Mouse (Mus musculus) intestine, postnatal 0 days (tissue): ENCODE measurements around the gene Zfp367. TPM values are rescaled to one million over a fixed set of nuclear protein-coding genes. Genes with fewer than 3 reads are reported as not detected.
A peak's percentile ranks its signal among the peaks of the same experiment; 100 is the strongest.

ENCODE experiments used
- ATAC-seq: fragments of 200-750 bp; cut with Nextera tagmentation; 2 replicates; pipeline ENCODE4 v1.8.0; 2017; ENCODE audit warnings: mild to moderate bottlenecking, moderate TSS enrichment, moderate library complexity
- H3K27ac ChIP-seq: fragments of 300-500 bp; sonication (generic); 2 replicates; pipeline ENCODE4 v1.5.1; 2014; ENCODE audit warnings: mild to moderate bottlenecking, low read depth, low read length, moderate library complexity
- H3K27me3 ChIP-seq: fragments of 300-500 bp; sonication (generic); replicated peaks from 2 replicates; pipeline ENCODE4 v1.6.1; 2014; ENCODE audit warnings: low read length, mixed read lengths; ENCODE audit not compliant: control insufficient read depth, insufficient read depth
- H3K36me3 ChIP-seq: fragments of 300-500 bp; sonication (generic); 2 replicates; pipeline ENCODE4 v1.6.1; 2014; ENCODE audit warnings: mild to moderate bottlenecking, moderate library complexity; ENCODE audit not compliant: control insufficient read depth, insufficient read depth
- H3K4me1 ChIP-seq: fragments of 300-500 bp; sonication (generic); replicated peaks from 2 replicates; pipeline ENCODE4 v1.6.1; 2014; ENCODE audit warnings: antibody characterized with exemption, low read length, mixed read lengths; ENCODE audit not compliant: control insufficient read depth, insufficient read depth
- H3K4me2 ChIP-seq: fragments of 300-500 bp; sonication (generic); replicated peaks from 2 replicates; pipeline ENCODE4 v1.6.1; 2014; ENCODE audit warnings: low read depth, mild to moderate bottlenecking, moderate library complexity
- H3K4me3 ChIP-seq: fragments of 300-500 bp; sonication (generic); 2 replicates; pipeline ENCODE4 v1.5.1; 2014; ENCODE audit warnings: low read depth, low read length
- H3K9ac ChIP-seq: fragments of 300-500 bp; sonication (generic); 2 replicates; pipeline ENCODE4 v1.6.1; 2014; ENCODE audit warnings: mild to moderate bottlenecking, low read depth, low read length
- H3K9me3 ChIP-seq: fragments of 300-500 bp; sonication (generic); 2 replicates; pipeline ENCODE4 v1.6.1; 2016; ENCODE audit warnings: mixed run types; ENCODE audit not compliant: control insufficient read depth
- CTCF ChIP-seq: sonication (generic); IDR thresholded peaks from 2 replicates; pipeline ENCODE4 v1.5.1; 2016; ENCODE audit warnings: low read depth, mild to moderate bottlenecking, control low read depth, antibody characterized with exemption, moderate library complexity
- WGBS: fragments of 180-500 bp; shearing (Covaris S2); extraction: QIAGEN DNeasy Blood & Tissue Kit; methylation state at CpG from one replicate; pipeline ENCODE4 v1.1.7; 2014; 5-methylcytosine and 5-hydroxymethylcytosine counted together
- polyA plus RNA-seq: library from polyadenylated mRNA; unstranded; fragments of >200 nt; fragmentation: Nextera tagmentation; extraction: Ambion mirVana; gene quantifications from 2 replicates; pipeline ENCODE4 v1.2.1, GENCODE M21; 2015

The Zfp367 gene
- polyA plus RNA-seq, 1 experiment from 2014 or later, result 8.9 TPM

DNA sequence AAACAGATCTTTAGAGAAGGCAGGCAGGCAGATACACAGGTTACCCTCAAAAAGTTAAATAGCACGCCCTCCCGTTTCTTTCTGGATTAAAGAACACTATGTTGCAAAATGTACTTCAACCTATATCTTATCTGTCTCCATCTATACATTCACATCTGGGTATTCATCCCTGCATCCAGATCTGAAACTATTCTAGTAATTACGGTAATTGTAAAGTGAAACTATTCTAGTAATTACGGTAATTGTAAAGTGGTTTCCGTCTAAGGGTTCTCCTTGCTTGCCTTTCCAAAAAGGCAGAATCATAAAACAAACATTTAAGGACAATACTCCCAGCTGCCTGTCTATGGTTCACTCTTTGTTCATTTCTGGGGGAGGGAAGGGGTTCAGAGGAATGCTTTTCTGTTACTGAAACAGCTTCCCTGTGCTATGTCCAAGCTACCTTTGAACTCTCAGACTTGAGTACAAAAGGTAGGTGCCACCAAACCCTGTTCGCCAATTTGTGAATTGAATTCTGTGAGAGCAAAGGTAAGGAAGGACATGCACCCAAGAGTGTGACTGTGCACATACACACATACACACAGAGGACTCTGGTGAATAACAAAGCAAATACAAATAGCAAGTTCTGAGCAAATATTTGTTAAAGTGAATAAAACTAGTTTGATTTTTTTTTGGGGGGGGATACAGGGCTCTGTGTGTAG lies 29.4 kb downstream of the Zfp367 start:
- no peak for ATAC-seq
- no peak for TF ChIP-seq CTCF
- no peaks in the 10 kb centered on the region for H3K9me3 ChIP-seq
- no peak overlapping the region for H3K9ac ChIP-seq
- no peak overlapping the region for H3K4me2 ChIP-seq
- H3K4me1 ChIP-seq, result no peaks in the 10 kb centered on the region
- WGBS, result 36% methylated on average over 6 of the region's 6 CpGs
- H3K27me3 ChIP-seq, result no peaks in the 10 kb centered on the region
- H3K27ac ChIP-seq, result no peak overlapping the region
- H3K36me3 ChIP-seq, result no peaks in the 10 kb centered on the region
- H3K4me3 ChIP-seq, result no peak overlapping the region

- H3K4me2 ChIP-seq, result no peak overlapping the region
- H3K27ac ChIP-seq, result no peak overlapping the region
- no peak for TF ChIP-seq CTCF
- WGBS, result 78% methylated on average over 4 of the region's 4 CpGs
- H3K9me3 ChIP-seq, result no peaks in the 10 kb centered on the region
- H3K9ac ChIP-seq, result no peak overlapping the region
- no peaks in the 10 kb centered on the region for H3K4me1 ChIP-seq
- H3K36me3 ChIP-seq, result no peaks in the 10 kb centered on the region
- H3K27me3 ChIP-seq, result no peaks in the 10 kb centered on the region
- no peak for ATAC-seq
- H3K4me3 ChIP-seq, result no peak overlapping the region
Observed at GRCm38 (mm10) chr13:64120760-64121159, 32.2 kb downstream of the Zfp367 start.

- no peak for ATAC-seq
- Histone ChIP-seq H3K27me3 (no peaks in the 10 kb centered on the region), H3K27ac (no peak overlapping the region), H3K36me3 (no peaks in the 10 kb centered on the region), H3K9me3 (no peaks in the 10 kb centered on the region), H3K9ac (no peak overlapping the region), H3K4me1 (no peaks in the 10 kb centered on the region), H3K4me3 (no peak overlapping the region), H3K4me2 (no peak overlapping the region)
- peak; percentile 58 for TF ChIP-seq CTCF
- 60% methylated on average over 2 of the region's 2 CpGs for WGBS
Observed at GRCm38 (mm10) chr13:64117442-64117841, 35.6 kb downstream of the Zfp367 start.

- 0 out of 2 replicates have a peak, but pooled peaks cover 4% of the 10 kb centered on the region for H3K4me1 ChIP-seq
- no peak overlapping the region for H3K4me2 ChIP-seq
- H3K36me3 ChIP-seq, result 0 out of 2 replicates have a peak, but pooled peaks cover 5% of the 10 kb centered on the region
- 94% methylated on average over 1 of the region's 1 CpGs for WGBS
- no peak overlapping the region for H3K27ac ChIP-seq
- no peaks in the 10 kb centered on the region for H3K9me3 ChIP-seq
- TF ChIP-seq CTCF, result no peak
- H3K9ac ChIP-seq, result no peak overlapping the region
- ATAC-seq, result no peak
- H3K4me3 ChIP-seq, result no peak overlapping the region
- no peaks in the 10 kb centered on the region for H3K27me3 ChIP-seq
Observed at GRCm38 (mm10) chr13:64110421-64110820, 42.6 kb downstream of the Zfp367 start.

DNA sequence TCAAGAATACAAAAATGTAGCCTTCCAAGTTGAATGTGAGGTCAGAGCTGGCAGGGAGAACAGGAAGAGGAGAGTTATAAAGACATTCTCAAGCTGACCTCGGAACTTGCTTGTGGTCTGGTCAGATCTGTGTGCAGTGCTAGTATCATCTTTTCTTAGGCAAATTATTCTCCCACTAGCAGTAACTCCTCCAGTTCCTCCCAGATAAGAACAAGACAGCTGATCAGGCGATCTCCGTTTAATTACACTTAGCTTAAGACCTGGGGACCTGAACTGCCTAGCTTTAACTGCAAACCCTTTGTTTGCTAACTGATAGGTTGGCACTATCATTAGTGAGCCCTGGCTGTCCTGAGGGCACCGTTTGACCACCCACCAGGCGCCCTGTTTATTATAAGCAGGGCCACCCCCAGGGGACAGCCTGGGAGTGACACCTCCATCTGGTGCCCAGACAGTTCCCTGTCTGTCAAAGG lies 44.6 kb downstream of the Zfp367 start:
- no peak for TF ChIP-seq CTCF
- H3K4me2 ChIP-seq, result no peak overlapping the region
- H3K9me3 ChIP-seq, result no peaks in the 10 kb centered on the region
- no peak overlapping the region for H3K4me3 ChIP-seq
- H3K36me3 ChIP-seq, result 0 out of 2 replicates have a peak, but pooled peaks cover 5% of the 10 kb centered on the region
- no peak for ATAC-seq
- 0 out of 2 replicates have a peak, but pooled peaks cover 4% of the 10 kb centered on the region for H3K4me1 ChIP-seq
- H3K9ac ChIP-seq, result no peak overlapping the region
- H3K27me3 ChIP-seq, result no peaks in the 10 kb centered on the region
- no peak overlapping the region for H3K27ac ChIP-seq
- 20% methylated on average over 5 of the region's 5 CpGs for WGBS

GRCm38 (mm10) chr13:64107535-64107934 lies 45.5 kb downstream of the Zfp367 start:
- ATAC-seq, result no peak
- H3K9me3 ChIP-seq, result no peaks in the 10 kb centered on the region
- no peak overlapping the region for H3K4me2 ChIP-seq
- 0 out of 2 replicates have a peak, but pooled peaks cover 5% of the 10 kb centered on the region for H3K36me3 ChIP-seq
- no peak overlapping the region for H3K27ac ChIP-seq
- no peak overlapping the region for H3K4me3 ChIP-seq
- 0 out of 2 replicates have a peak, but pooled peaks cover 4% of the 10 kb centered on the region for H3K4me1 ChIP-seq
- no peaks in the 10 kb centered on the region for H3K27me3 ChIP-seq
- no peak overlapping the region for H3K9ac ChIP-seq
- no peak for TF ChIP-seq CTCF
- WGBS, result 61% methylated on average over 8 of the region's 8 CpGs
